Mouse (Mus musculus) hindbrain, postnatal 0 days (tissue): ENCODE data around the gene Ifi206. TPM values are rescaled to one million over a fixed set of nuclear protein-coding genes. Genes with fewer than 3 reads are reported as not detected.

Experiments
- ATAC-seq: fragments of 200-750 bp; cut with Nextera tagmentation; 2 replicates; pipeline ENCODE4 v1.8.0; 2017; ENCODE audit warnings: mild to moderate bottlenecking, moderate TSS enrichment, moderate library complexity
- DNase-seq: peaks from one replicate; pipeline ENCODE4 v3.0.0-alpha.2; 2015; ENCODE audit warnings: low spot score
- H3K27ac ChIP-seq: fragments of 300-500 bp; sonication (generic); 2 replicates; pipeline ENCODE4 v1.5.1; 2014; ENCODE audit warnings: mild to moderate bottlenecking
- H3K27me3 ChIP-seq: fragments of 300-500 bp; sonication (generic); 2 replicates; pipeline ENCODE4 v1.6.1; 2014; ENCODE audit warnings: low read length, mixed read lengths; ENCODE audit not compliant: insufficient read depth
- H3K36me3 ChIP-seq: fragments of 300-500 bp; sonication (generic); 2 replicates; pipeline ENCODE4 v1.6.1; 2014; ENCODE audit warnings: low read length, mixed read lengths; ENCODE audit not compliant: insufficient read depth
- H3K4me1 ChIP-seq: fragments of 300-500 bp; sonication (generic); 2 replicates; pipeline ENCODE4 v1.6.1; 2014; ENCODE audit warnings: antibody characterized with exemption, low read length, mixed read lengths; ENCODE audit not compliant: insufficient read depth
- H3K4me2 ChIP-seq: fragments of 300-500 bp; sonication (generic); 2 replicates; pipeline ENCODE4 v1.6.1; 2014; ENCODE audit warnings: low read depth, mild to moderate bottlenecking, low read length, moderate library complexity, mixed read lengths
- H3K4me3 ChIP-seq: fragments of 300-500 bp; sonication (generic); 2 replicates; pipeline ENCODE4 v1.5.1; 2014; ENCODE audit warnings: low read length
- H3K9ac ChIP-seq: fragments of 300-500 bp; sonication (generic); replicated peaks from 2 replicates; pipeline ENCODE4 v1.6.1; 2014; ENCODE audit warnings: mild to moderate bottlenecking, low read length, moderate library complexity, mixed read lengths
- H3K9me3 ChIP-seq: fragments of 300-500 bp; sonication (generic); 2 replicates; pipeline ENCODE4 v1.6.1; 2016; ENCODE audit warnings: low read length, mixed read lengths
- CTCF ChIP-seq: IDR thresholded peaks from 2 replicates; pipeline ENCODE4 v1.5.1; 2016; ENCODE audit warnings: antibody characterized with exemption, control low read depth, low read depth
- whole genome bisulfite sequencing: fragments of 180-500 bp; shearing (Covaris S2); extraction: QIAGEN DNeasy Blood & Tissue Kit; methylation state at CpG from one replicate; pipeline ENCODE4 v1.1.7; 2014; 5-methylcytosine and 5-hydroxymethylcytosine counted together
- microRNA-seq, 2 experiments: library from miRNA; unstranded; fragments of <30 nt; microRNA quantifications; one replicate each; pipeline ENCODE4; 2016
- polyA plus RNA-seq: library from polyadenylated mRNA; unstranded; fragments of >200 nt; fragmentation: Nextera tagmentation; extraction: Ambion mirVana; gene quantifications from 2 replicates; pipeline ENCODE4 v1.2.1, GENCODE M21; 2015
- total RNA-seq: library from RNA; depleted of rRNA; stranded (reverse); fragments of >200 nt; gene quantifications from 2 replicates; pipeline ENCODE4 v1.2.3, GENCODE M21; 2014; rRNA removed

The Ifi206 gene
- total and polyA plus RNA-seq, 2 experiments from 2014 or later: 0.21 TPM; not detected in 1

- DNase-seq: no peak
- no peak overlapping the region for H3K4me3 ChIP-seq
- no peak overlapping the region for H3K4me2 ChIP-seq
- no peak overlapping the region for H3K27ac ChIP-seq
- no peaks in the 10 kb centered on the region for H3K9me3 ChIP-seq
- no peaks in the 10 kb centered on the region for H3K27me3 ChIP-seq
- no peaks in the 10 kb centered on the region for H3K4me1 ChIP-seq
- no peak overlapping the region for H3K9ac ChIP-seq
- ATAC-seq: no peak
- TF ChIP-seq CTCF: no peak
- WGBS: 86% methylated on average over 1 of the region's 1 CpGs
- H3K36me3 ChIP-seq: no peaks in the 10 kb centered on the region
Measured at GRCm38 (mm10) chr1:173418936-173419621, 71.8 kb downstream of the Ifi206 start.

- H3K9ac ChIP-seq: no peak overlapping the region
- H3K4me1 ChIP-seq: no peaks in the 10 kb centered on the region
- WGBS: 83% methylated on average over 3 of the region's 3 CpGs
- H3K4me2 ChIP-seq: no peak overlapping the region
- H3K27ac ChIP-seq: no peak overlapping the region
- no peaks in the 10 kb centered on the region for H3K9me3 ChIP-seq
- no peak for DNase-seq
- no peak for ATAC-seq
- H3K4me3 ChIP-seq: no peak overlapping the region
- TF ChIP-seq CTCF: no peak
- no peaks in the 10 kb centered on the region for H3K36me3 ChIP-seq
- H3K27me3 ChIP-seq: no peaks in the 10 kb centered on the region
Measured at GRCm38 (mm10) chr1:173418516-173418915, 72.3 kb downstream of the Ifi206 start.

Small RNA genes within 50 kb of the gene (microRNA-seq; reads per million reads assigned to microRNA genes)
- 0 reads per million in 2 experiments for gene Gm44481

Other genes with a start within 250 kb of the Ifi206 start
- gene Olfr418, start 225.0 kb downstream of the Ifi206 start, total RNA-seq: not detected in 2 replicates
- 0.03 TPM in 1 of 2 replicates, not detected in the other for gene Olfr418, start 225.0 kb downstream of the Ifi206 start, polyA plus RNA-seq
- not detected in 2 replicates for gene Mptx2, start 213.3 kb downstream of the Ifi206 start, total RNA-seq
- gene Mptx2, start 213.3 kb downstream of the Ifi206 start, polyA plus RNA-seq: not detected in 2 replicates
- 51.7 and 55.2 TPM in 2 replicates for gene Ackr1, start 157.3 kb downstream of the Ifi206 start, total RNA-seq
- 18.7 and 21.5 TPM in 2 replicates for gene Ackr1, start 157.3 kb downstream of the Ifi206 start, polyA plus RNA-seq
- gene Aim2, start 140.2 kb downstream of the Ifi206 start, total RNA-seq: 1.6 and 19.1 TPM in 2 replicates
- 1.4 and 1.9 TPM in 2 replicates for gene Aim2, start 140.2 kb downstream of the Ifi206 start, polyA plus RNA-seq
- gene Cadm3, start 123.3 kb downstream of the Ifi206 start, total RNA-seq: 533 and 565 TPM in 2 replicates
- 52.5 and 53.1 TPM in 2 replicates for gene Cadm3, start 123.3 kb downstream of the Ifi206 start, polyA plus RNA-seq
- gene Ifi214, start 44.9 kb upstream of the Ifi206 start, total RNA-seq: not detected in 2 replicates
- gene Ifi214, start 44.9 kb upstream of the Ifi206 start, polyA plus RNA-seq: not detected in 2 replicates
- gene Ifi213, start 108.2 kb upstream of the Ifi206 start, total RNA-seq: 0.14 TPM in 1 of 2 replicates, not detected in the other
- gene Ifi213, start 108.2 kb upstream of the Ifi206 start, polyA plus RNA-seq: 0.09 and 0.18 TPM in 2 replicates
- 0.16 TPM in 1 of 2 replicates, not detected in the other for gene Ifi209, start 139.9 kb upstream of the Ifi206 start, total RNA-seq
- not detected in 2 replicates for gene Ifi209, start 139.9 kb upstream of the Ifi206 start, polyA plus RNA-seq
- 0.10 TPM in 1 of 2 replicates, not detected in the other for gene Ifi208, start 182.6 kb upstream of the Ifi206 start, total RNA-seq
- gene Ifi208, start 182.6 kb upstream of the Ifi206 start, polyA plus RNA-seq: not detected in 2 replicates